Mouse (Mus musculus) lung, postnatal 10 days (tissue): ENCODE measurements around the gene Coa6.
"Not testable (repeated sequence)": the region's sequence is repeated elsewhere in the genome, so short reads cannot be mapped to it uniquely, and the experiment has no call there.

Experiments
- DNase-seq: peaks from one replicate; pipeline ENCODE4 v3.0.0; 2021

Coa6 gene

DNA sequence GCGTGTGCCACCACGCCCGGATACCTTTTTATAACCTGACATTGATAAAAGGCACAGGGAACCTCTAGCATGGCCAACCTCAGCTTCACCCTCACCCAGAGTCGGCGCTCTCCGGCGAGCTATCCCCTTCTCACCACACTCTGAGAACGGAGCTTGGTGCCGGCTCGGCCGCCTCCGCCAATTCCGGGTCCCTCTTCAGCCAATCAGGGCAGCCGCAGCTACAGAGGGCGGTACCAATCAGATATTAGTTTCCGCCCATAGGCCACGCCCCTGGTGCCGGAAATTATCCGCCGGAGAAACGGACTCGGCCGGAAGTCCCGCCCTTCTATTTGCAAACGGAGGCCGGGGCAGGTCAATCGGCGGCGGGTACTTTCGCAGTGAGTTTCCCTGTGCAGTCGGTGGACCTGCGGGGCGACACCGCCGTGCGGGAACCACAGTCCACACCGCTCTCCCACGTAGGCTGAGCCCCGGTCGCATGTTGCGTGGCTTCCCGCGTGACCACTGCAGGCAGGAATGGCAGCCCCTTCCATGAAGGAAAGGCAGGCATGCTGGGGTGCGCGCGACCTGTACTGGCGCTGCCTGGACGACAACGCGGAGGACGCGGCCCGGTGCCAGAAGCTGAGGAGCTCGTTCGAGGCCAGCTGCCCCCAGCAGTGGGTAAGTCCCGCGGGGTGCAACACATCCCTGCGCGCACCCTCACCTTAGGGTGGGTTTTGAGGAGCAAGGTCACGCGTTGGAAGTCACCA, at the start of gene Coa6:
Gene Coa6, plus strand, starts transcription at position 342 of the 746 bp plus-strand sequence.
- DNase-seq = peak; percentile 99

DNA sequence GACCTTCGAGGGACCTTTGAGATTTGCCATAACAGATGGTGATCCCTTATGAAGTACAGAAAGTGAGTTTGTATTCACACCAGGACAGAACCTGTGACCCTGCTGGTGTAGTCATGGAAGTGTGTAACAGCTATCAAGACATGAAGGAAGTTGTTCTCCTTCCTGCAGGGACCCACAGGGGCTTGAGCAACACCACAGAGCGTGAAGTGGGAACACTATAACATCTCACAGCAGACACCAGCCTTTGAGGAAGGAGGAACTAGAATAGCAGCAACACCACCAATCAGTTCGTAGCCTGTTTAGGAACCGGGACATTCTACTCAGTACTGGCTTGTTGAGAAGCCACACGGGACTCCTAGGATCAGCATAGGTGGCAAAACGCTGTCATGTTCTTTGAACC, 42.7 kb upstream of the Coa6 start:
- DNase-seq = no peak

DNA sequence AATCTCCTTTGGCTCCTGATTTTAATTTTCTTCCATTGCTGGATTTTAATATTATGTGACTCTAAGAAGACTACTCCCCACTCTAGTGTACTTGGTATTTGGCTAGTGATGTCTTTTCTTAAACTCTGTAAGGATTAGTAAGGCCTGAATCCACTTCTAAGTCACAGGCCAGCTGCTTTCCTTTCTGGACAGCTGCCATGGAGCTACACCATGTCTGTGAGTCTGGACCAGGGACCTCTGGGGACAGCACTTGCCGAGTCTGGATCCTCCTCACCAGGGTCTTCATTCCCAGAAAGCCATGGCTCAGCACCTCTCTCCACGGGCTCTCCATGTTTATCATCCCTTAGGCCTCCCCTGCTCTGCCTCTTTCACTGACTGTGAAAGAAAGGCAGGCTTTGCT, 42.2 kb upstream of the Coa6 start:
- no peak for DNase-seq

DNA sequence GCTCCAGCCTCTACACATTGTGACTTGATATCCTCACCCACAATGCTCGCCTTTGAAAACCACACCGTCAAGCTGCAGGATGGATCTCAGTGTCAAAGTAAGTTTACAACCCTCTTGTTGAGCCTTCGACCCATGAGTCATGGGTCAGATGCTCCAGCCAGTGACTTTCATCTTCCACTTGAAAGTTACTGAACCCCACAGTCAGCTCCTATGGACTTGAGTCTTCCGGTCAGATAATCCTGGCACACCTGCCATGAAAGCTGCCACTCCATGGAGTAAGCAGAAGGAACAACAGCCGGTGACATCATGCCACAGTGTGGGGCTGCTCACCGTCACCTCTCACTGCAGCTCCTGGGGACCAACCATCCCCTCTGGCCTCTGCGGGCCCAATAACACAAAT, 41.0 kb upstream of the Coa6 start:
- no peak for DNase-seq

DNA sequence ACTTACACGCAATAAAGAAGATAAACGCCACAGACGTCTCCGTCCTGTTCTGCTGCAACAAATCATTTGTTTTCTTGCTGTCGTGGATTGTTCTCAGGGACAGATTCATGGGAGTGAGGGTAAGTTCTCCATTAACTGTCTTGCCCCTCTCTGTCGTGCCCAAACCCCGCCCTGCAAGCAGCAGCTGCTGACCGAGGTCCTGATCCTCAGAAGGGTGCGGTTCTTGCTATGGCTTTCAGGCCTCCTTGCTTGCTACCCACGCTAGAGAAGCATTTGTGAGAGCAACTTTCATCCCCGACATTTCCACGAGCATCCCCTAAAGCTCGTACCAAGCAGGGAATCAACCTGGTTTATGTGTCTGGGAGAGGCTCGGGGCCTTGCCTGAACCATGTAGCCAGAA, 40.1 kb upstream of the Coa6 start:
- peak; percentile 13 for DNase-seq

DNA sequence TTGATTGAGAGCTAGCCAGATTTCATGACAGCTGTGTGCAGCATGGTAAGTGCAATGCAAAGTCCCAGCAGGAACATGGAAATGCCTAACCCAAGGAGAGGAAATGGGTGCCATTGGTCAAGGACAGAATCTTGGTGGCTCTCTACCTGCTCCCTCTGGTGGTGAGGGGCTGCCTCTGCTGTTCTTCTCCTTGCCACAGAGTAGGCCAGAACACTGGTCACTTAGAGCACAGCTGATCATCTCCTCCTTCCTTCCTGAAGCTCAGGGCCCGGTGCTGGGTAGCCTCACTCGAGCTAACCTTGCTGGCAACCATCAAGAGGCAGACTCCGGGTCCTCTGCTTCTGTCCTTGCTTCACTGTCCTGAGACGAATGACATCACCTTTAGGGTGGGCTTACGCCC, 39.6 kb upstream of the Coa6 start:
- DNase-seq = peak; percentile 32

DNA sequence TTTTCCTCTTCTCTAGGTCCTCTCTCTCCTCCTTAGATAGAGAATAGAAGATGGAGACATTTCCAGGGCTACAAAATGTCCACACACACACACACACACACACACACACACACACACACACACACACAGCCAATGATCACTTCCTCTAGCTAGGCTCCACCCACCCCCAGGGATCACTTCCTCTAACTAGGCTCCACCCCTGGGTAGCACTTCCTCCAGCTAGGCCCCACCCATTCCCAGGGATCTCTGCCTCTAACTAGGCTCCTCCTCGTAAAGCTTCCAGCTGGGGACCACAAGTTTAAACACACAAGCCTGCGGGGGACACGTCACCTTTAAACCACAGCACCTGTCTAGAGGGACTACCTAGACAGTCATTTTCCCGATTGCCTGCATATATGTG, 34.7 kb upstream of the Coa6 start:
- DNase-seq = peak; percentile 11

DNA sequence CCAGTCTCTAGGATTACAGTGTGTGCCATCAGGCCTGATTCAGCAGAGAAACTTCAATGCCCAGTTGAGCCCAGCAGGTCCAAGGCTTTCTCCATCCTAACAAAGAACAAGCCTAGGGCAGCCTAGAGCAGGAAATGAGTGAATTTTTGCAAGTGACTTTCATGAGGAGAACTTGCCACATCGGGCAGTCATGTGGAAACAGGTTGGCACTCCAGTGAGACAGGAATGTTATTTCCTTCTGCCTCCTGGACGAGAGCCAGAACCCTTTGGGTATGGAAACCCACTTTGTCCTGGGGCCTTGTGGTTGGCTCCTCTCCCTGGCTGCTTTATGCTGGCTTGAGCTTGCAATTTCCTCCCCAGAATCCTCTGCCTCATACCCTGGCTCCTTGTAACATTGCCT, 30.8 kb upstream of the Coa6 start:
- peak; percentile 23 for DNase-seq

DNA sequence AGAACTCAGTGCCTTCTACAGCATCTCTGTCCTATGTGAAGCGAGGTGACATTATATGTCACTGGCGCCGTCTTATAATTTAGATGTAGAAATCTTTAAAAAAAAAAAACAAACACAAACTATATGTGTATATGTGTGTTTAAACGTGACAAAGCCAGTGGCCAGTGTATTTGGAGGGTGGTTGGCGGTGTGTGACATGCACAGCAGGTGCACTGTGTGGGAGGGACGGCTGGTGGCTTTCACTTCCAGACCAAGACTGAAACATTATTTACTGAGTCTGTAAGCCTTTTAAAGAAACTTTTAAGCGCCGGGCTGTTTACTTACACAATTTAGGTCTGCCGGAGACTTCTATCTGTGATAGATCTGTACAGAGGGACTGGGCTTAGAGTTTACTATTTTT, 26.9 kb upstream of the Coa6 start:
- DNase-seq = no peak

DNA sequence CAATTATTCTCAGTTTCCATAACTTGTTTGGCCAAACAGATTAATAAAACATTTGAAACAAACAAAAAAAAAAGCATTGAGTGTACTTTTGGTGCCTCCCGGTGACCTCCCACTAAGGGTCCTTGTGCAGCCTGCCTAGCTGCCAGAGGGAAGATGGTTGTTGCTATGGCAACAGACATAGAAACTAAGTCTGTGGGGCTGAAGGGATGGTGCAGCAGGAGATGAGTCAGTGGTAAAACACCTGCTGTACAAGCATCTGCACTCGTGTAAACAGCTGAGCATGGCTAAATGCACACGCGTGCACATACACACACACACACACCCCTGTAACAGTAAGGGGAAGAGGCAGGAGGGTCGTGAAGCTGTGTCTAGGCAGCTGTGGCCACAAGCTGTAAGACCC, 26.4 kb upstream of the Coa6 start:
- no peak for DNase-seq

DNA sequence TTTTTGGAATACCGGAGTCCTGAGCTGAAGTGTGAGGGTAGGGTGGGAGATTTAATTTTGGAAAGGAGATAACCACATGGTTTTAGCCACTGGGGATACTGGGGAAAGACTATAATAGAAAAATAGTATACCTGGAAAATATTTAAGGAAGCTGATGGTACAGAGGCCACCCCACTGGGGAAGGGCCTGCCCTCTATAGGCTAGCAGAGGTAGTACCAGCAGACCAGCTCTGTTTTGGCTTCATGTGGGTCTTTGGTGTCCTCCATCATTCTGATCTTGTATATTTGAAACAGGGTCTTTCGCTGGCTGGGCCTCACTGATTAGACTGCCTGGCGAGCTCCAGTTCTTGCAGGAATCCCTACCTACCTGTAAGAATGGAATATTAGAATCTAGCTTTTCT, 24.0 kb upstream of the Coa6 start:
- DNase-seq = peak; percentile 3

DNA sequence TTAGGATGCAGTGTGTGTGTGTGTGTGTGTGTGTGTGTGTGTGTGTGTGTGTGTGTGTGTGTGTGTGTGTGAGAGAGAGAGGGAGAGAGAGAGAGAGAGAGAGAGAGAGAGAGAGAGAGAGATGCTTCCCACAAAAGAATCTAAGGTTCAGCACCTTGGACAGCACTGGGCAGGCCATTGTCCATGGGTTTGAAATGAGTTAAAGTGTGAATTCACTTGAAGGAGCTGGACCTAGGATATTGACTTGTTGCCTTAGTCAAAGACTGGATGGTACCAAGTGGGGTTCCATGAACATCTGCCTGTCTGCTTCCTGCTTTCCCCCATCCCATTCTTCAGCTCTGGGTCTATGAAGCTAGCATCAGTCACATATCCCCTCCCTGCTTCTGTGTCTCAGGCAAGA, 17.8 kb upstream of the Coa6 start:
- DNase-seq = not testable (repeated sequence)

DNA sequence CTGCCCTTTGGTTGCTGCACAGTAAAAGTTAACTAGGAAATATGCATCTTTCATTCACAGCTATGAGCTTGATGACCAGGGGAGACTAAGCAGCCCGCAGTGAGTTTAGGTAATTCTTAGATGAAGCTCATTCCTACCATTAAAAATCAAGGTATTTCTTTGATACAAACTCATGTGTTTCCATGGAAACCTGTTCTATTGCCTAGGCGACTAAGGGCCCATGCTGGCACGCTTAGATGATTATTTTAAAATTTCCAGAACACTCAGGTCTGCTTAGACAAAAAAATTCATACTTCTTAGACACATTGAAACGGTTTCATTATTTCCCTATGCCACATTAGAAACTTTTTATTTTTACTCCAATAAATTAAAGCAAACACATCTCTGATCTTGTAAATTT, 17.3 kb upstream of the Coa6 start:
- no peak for DNase-seq

DNA sequence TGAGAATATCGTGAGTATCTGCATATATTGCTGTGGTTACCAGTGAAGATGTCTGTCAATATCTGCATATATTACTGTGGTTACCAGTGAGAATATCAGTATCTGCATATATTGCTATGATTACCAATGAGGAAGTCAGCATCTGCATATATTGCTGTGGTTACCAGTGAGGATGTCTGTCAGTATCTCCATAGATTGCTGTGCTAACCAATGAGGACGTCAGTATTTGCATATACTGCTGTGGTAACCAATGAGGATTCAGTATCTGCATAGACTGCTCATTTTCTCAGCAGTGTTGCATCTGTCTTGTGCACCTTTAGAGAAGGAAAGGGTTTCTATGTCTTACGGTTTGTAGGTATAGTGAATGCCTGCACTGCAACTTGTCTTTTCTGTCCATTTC, 1.5 kb upstream of the Coa6 start:
- no peak for DNase-seq

DNA sequence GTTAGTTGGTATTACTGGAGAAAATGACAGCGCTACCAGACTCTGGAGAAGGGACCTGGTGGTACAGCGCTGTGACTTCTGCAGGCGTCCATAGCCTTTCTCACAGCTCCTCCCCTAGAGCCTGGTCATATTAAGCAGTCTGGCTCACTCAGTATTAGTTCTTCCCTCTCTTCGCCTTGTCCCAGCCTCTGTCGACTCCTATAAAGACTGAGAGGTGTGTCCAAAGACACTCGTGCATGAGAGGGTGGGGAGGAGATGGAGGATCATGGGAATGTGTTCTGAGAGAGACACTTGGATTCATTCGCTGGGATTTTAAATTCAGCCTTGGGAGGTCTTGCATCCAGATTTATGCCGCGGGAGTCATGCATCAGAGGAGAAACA, 595 bp downstream of the Coa6 start:
- peak; percentile 44 for DNase-seq

DNA sequence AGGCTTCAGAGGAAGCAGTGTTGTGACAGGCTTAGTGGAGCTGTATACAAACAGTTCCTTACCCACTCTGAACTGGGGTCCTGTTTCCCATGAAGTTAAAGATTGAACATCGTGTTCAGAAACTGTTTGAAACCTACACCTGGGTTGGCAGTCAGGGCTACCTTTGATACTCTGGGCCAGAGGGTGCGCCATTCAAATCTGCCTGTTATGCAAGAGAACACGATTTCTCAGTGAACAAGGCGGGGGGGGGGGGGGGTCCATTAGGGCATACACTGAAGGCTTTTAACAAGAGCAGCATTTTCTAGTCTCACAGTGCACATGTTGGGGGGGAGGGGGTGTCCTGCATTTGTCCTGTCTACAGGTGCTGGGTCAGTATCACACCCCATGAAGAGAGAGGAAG, 1.8 kb downstream of the Coa6 start:
- no peak for DNase-seq

DNA sequence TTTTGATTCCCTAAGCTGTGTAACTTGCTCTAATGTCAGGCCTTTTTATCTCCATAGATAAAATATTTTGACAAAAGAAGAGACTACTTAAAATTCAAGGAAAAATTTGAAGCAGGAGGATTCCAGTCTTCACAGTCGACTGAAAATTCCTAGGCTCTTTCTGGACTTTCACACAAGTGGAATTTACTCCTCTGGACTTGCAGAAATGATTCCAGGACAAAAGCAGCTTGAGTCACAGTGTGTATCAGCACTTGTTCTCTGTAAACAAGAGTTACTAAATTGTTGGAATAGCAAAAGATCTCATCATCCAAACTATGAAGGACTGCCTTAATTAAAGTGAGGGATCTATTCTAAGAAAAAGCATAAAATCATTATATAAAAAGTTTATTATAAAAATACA, 2.6 kb downstream of the Coa6 start:
- DNase-seq = no peak

DNA sequence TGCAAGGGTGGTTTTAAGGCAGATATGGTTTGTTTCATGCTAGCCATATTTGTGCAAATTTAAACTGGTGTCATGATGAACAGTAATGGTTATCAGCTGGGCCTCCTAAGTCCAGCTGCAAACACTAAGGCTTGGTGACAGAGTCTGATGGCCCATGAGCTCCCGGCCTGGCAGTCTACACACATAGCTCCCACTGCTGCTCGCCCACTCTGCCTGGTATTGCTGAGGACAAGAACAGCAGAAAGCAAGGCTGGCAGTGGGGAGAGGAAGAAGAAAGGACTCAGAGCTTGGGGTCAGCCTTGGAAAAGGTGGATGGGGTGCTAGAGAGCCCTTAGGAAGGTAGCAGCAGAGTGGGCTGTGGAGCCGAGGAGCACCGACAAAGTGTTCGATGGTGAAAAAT, 7.3 kb downstream of the Coa6 start:
- DNase-seq = no peak

DNA sequence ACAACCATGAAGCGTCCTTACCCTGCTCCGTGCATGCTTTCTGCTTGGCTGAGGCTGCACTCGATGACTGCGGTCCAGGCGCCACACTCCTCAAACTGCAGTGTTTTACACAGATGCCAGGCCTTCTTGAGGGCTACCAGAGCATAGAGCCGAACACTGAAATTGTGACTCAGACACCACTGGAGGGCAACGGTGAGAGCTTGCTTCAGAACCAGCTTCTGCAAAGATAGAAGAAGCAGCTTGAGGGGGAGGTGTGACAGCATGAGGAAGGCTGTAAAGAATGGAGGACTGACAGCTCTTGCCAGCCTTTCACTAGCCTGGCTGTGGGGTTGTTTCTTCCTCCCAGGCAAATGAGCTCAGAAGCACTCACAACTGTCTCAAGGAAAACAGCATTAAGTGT, 11.5 kb downstream of the Coa6 start:
- DNase-seq = no peak

DNA sequence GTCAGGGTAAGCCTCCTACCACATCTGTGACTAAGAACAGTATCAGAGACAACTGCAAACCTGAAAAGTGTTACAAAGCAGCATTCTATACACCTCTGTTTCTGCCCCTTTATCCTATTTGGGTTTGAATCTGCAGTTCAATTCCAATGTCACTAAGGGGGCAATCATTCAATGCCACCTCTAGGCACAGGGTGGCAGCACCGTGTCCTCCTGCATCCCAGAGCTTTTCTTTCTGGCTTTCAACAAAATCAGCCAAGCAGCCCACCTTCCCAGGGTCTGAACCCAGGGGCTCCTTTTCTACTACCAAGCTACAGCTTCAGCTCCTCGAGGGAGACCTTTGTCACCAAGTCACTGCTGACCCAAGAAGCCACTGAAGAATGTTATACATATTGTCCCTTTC, 16.6 kb downstream of the Coa6 start:
- no peak for DNase-seq

DNA sequence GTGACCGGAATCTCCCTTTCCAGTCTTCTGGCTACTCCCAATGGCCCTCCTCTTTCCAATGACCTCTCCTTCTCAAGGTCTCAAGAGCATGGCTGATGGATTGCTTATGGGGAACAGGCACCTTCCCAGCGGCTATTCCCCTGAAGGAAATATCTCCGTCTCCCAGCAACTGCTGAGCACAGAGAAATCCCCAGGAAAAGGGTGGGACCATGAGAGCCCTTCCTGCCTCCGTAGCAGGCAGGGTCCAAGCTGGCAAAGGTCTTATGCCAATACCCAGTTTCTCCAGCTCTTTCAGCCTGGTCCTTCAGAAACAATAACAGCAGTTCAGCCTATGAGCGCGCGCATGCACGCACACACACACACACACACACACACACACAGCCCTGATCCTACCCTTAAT, 28.8 kb downstream of the Coa6 start:
- peak; percentile 16 for DNase-seq

DNA sequence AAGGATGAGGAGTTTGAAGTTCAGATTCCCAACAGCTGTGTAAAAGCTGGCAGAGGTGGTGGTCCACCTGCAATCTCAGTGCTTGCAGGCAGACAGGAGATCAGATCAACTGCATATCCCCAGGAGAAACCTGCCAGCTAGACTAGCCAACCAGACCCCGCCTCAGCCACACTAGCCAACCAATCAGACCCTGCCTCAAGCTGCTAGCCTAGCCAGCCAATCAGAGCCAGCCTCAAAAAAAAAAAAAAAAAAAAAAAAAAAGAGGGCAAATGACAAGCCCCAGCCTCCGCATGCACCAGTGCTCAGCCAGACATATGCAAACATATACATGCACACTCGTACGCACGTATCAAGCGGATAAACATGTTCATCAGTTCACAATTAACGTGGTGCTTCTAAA, 33.1 kb downstream of the Coa6 start:
- DNase-seq = no peak

DNA sequence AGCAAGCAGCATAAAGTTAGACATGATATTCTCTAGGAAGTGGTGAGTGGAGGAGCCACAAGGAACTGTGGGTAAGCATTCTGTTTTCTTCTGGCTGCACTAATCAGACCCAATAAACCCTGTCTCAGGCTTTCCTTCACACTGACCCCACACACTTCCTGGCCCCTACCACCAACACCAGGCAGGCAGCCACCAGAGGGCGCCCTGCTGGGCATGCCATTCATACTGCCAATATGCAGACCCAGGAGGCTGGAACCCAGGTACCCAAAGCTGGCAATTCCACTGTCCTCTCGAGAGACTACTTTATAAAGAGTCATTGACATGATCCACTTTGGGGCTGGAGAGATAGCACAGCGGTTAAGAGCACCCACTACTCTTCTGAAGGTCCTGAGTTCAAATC, 38.0 kb downstream of the Coa6 start:
- DNase-seq = peak; percentile 59

DNA sequence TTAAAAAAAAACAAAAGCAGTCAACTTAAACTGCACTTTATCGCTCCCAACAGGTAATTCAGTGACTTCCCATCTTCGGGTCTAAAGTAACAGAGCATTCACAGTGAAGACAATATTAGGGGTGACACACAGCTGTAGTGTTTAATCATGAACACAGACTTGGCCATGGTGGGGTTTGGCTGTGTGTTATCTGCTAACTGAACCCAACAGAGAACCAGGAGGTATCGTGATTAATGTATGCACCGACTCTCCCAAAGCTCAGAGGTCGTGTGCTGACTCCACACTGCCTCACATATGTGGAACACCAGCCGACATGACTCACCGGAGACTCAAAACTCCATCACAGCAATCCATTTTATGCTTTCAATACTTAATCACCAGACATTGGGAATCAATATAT, 39.4 kb downstream of the Coa6 start:
- DNase-seq = no peak

DNA sequence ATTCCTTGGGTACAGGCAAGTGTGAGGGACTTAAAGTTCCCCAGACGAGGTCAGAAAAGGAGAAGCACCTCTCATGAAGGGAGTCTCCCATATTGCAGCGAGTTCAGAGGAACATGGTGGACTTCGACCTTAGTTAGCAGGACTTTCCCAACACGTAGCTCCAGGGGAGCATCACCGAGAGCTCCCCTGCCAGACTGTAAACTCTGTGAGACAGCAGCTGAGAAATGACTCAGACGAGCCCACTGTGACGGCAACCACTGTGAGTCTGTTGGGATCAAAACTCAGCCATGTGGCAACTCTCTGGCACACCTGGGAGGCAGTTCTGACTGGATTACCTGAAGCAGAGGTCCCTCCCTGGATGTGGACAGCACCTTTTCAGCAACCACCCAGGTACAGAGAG, 41.8 kb downstream of the Coa6 start:
- no peak for DNase-seq
